Mouse (Mus musculus) MEL (cell line): ENCODE measurements around the gene Rnpep. TPM values are rescaled to one million over a fixed set of nuclear protein-coding genes. Genes with fewer than 3 reads are reported as not detected.
"Not testable (repeated sequence)": the region's sequence is repeated elsewhere in the genome, so short reads cannot be mapped to it uniquely, and the experiment has no call there.

ENCODE experiments used
- DNase-seq: peaks from one replicate; pipeline ENCODE4 v3.0.0; 2011; ENCODE audit warnings: low read depth, low spot score
- H3K27ac ChIP-seq: 2 replicates; pipeline ENCODE4 v1.5.1; 2012; ENCODE audit warnings: low read depth, mild to moderate bottlenecking, control low read depth, low read length, moderate library complexity; ENCODE audit not compliant: control insufficient read depth
- H3K27me3 ChIP-seq, 2 experiments: fragments of 150-350 bp in 1 of 2; sonication (generic) in 1 of 2; 2 replicates each; pipeline ENCODE4 v1.6.1; 2012; ENCODE audit warnings: low read length in 2 of 2, mild to moderate bottlenecking in 2 of 2, improper control_type of control experiment in 1 of 2, moderate library complexity in 1 of 2; ENCODE audit not compliant: insufficient read depth in 2 of 2, control insufficient read depth in 1 of 2
- H3K36me3 ChIP-seq, 2 experiments: 2 replicates each; pipeline ENCODE4 v1.6.1; 2012 to 2014; ENCODE audit warnings: low read length in 2 of 2, improper control_type of control experiment in 1 of 2, inconsistent platforms in 1 of 2, mild to moderate bottlenecking in 1 of 2; ENCODE audit not compliant: insufficient read depth in 2 of 2, control insufficient read depth in 1 of 2
- H3K4me1 ChIP-seq, 2 experiments: fragments of 150-350 bp in 1 of 2; sonication (generic) in 1 of 2; 2 replicates each; pipeline ENCODE4 v1.6.1; 2012; ENCODE audit warnings: low read length in 2 of 2, improper control_type of control experiment in 1 of 2, mild to moderate bottlenecking in 1 of 2; ENCODE audit not compliant: insufficient read depth in 2 of 2, control insufficient read depth in 1 of 2
- H3K4me3 ChIP-seq, 2 experiments: fragments of 150-350 bp in 1 of 2; sonication (generic) in 1 of 2; 2 replicates each; pipeline ENCODE4 v1.5.1; 2012; ENCODE audit warnings: low read depth in 2 of 2, low read length in 2 of 2, mild to moderate bottlenecking in 2 of 2, moderate library complexity in 2 of 2, control low read depth in 1 of 2, improper control_type of control experiment in 1 of 2; ENCODE audit not compliant: control insufficient read depth in 1 of 2, insufficient read depth in 1 of 2
- H3K79me2 ChIP-seq: 2 replicates; pipeline ENCODE4 v1.6.1; 2012; ENCODE audit warnings: mild to moderate bottlenecking, low read length, moderate library complexity; ENCODE audit not compliant: control insufficient read depth, poor library complexity, insufficient read depth
- H3K9ac ChIP-seq: 2 replicates; pipeline ENCODE4 v1.6.1; 2012; ENCODE audit warnings: low read depth, mild to moderate bottlenecking, control low read depth, low read length, moderate library complexity; ENCODE audit not compliant: control insufficient read depth, poor library complexity, severe bottlenecking
- H3K9me3 ChIP-seq: fragments of 150-350 bp; sonication (generic); replicated peaks from 2 replicates; pipeline ENCODE4 v1.6.1; 2012; ENCODE audit warnings: mild to moderate bottlenecking, low read length, improper control_type of control experiment, moderate library complexity; ENCODE audit not compliant: insufficient read depth
- BHLHE40 ChIP-seq: IDR thresholded peaks from 2 replicates; pipeline ENCODE4 v1.6.1; 2012; ENCODE audit warnings: low read depth, mild to moderate bottlenecking, inconsistent platforms, low read length, improper control_type of control experiment, borderline replicate concordance
- CHD1 ChIP-seq: IDR thresholded peaks from 2 replicates; pipeline ENCODE4 v1.6.1; 2012; ENCODE audit warnings: low read depth, mild to moderate bottlenecking, inconsistent platforms, low read length, improper control_type of control experiment
- E2F4 ChIP-seq: IDR thresholded peaks from 2 replicates; pipeline ENCODE4 v1.6.1; 2011; ENCODE audit warnings: low read depth, low read length, improper control_type of control experiment, borderline replicate concordance
- ELF1 ChIP-seq: IDR thresholded peaks from 2 replicates; pipeline ENCODE4 v1.6.1; 2014; ENCODE audit warnings: low read depth, mild to moderate bottlenecking, inconsistent platforms, low read length, improper control_type of control experiment, moderate library complexity
- EP300 ChIP-seq, 2 experiments: IDR thresholded peaks; 2 replicates each; pipeline ENCODE4 v1.6.1; 2011; ENCODE audit warnings: improper control_type of control experiment in 2 of 2, low read length in 2 of 2, low read depth in 1 of 2, mild to moderate bottlenecking in 1 of 2
- ETS1 ChIP-seq: IDR thresholded peaks from 2 replicates; pipeline ENCODE4 v1.6.1; 2012; ENCODE audit warnings: low read depth, mild to moderate bottlenecking, inconsistent platforms, low read length, improper control_type of control experiment, moderate library complexity
- GABPA ChIP-seq: IDR thresholded peaks from 2 replicates; pipeline ENCODE4 v1.6.1; 2012; ENCODE audit warnings: low read depth, mild to moderate bottlenecking, inconsistent platforms, low read length, improper control_type of control experiment, moderate library complexity
- JUND ChIP-seq: IDR thresholded peaks from 2 replicates; pipeline ENCODE4 v1.6.1; 2011; ENCODE audit warnings: low read depth, mild to moderate bottlenecking, improper control_type of control experiment, low read length
- KAT2A ChIP-seq: conservative IDR thresholded peaks from 2 replicates; pipeline ENCODE4 v1.6.1; 2012; ENCODE audit warnings: low read depth, low read length, improper control_type of control experiment, inconsistent platforms
- MAX ChIP-seq: IDR thresholded peaks from 2 replicates; pipeline ENCODE4 v1.6.1; 2011; ENCODE audit warnings: low read length, improper control_type of control experiment
- MEF2A ChIP-seq: IDR thresholded peaks from 2 replicates; pipeline ENCODE4 v1.6.1; 2014; ENCODE audit warnings: low read depth, mild to moderate bottlenecking, inconsistent platforms, low read length, improper control_type of control experiment; ENCODE audit not compliant: poor library complexity, insufficient replicate concordance, severe bottlenecking; ENCODE audit errors: extremely low read depth
- MXI1 ChIP-seq: IDR thresholded peaks from 2 replicates; pipeline ENCODE4 v1.6.1; 2011; ENCODE audit warnings: mild to moderate bottlenecking, low read depth, low read length, improper control_type of control experiment
- MYB ChIP-seq: IDR thresholded peaks from 2 replicates; pipeline ENCODE4 v1.6.1; 2011; ENCODE audit warnings: mild to moderate bottlenecking, low read depth, low read length, improper control_type of control experiment
- NELFE ChIP-seq: IDR thresholded peaks from 2 replicates; pipeline ENCODE4 v1.6.1; 2011; ENCODE audit warnings: low read depth, low read length, improper control_type of control experiment
- NRF1 ChIP-seq: IDR thresholded peaks from 2 replicates; pipeline ENCODE4 v1.6.1; 2014; ENCODE audit warnings: low read depth, mild to moderate bottlenecking, inconsistent platforms, low read length, improper control_type of control experiment, moderate library complexity; ENCODE audit not compliant: poor library complexity, insufficient read depth, severe bottlenecking
- POLR2A ChIP-seq, 2 experiments: IDR thresholded peaks; 2 replicates each; pipeline ENCODE4 v1.6.1; 2011 to 2012; ENCODE audit warnings: low read length in 2 of 2, mild to moderate bottlenecking in 2 of 2, control low read depth in 1 of 2, improper control_type of control experiment in 1 of 2, low read depth in 1 of 2, moderate library complexity in 1 of 2; ENCODE audit not compliant: control insufficient read depth in 1 of 2, insufficient read depth in 1 of 2, poor library complexity in 1 of 2
- POLR2AphosphoS5 ChIP-seq: IDR thresholded peaks from 2 replicates; pipeline ENCODE4 v1.6.1; 2012; ENCODE audit warnings: low read depth, borderline replicate concordance, mild to moderate bottlenecking, inconsistent platforms, low read length, moderate library complexity, mixed read lengths
- SIN3A ChIP-seq: IDR thresholded peaks from 2 replicates; pipeline ENCODE4 v1.6.1; 2012; ENCODE audit warnings: low read length, improper control_type of control experiment, inconsistent platforms
- SMC3 ChIP-seq: IDR thresholded peaks from 2 replicates; pipeline ENCODE4 v1.6.1; 2011; ENCODE audit warnings: low read depth, low read length, improper control_type of control experiment
- TAL1 ChIP-seq: IDR thresholded peaks from 2 replicates; pipeline ENCODE4 v1.6.1; 2012; ENCODE audit warnings: mild to moderate bottlenecking, inconsistent platforms, low read length, moderate library complexity, mixed read lengths
- TBP ChIP-seq: IDR thresholded peaks from 2 replicates; pipeline ENCODE4 v1.8.0; 2011; ENCODE audit warnings: low read depth, low read length, improper control_type of control experiment
- UBTF ChIP-seq: IDR thresholded peaks from 2 replicates; pipeline ENCODE4 v1.6.1; 2012; ENCODE audit warnings: low read depth, mild to moderate bottlenecking, inconsistent platforms, low read length, improper control_type of control experiment, moderate library complexity, borderline replicate concordance; ENCODE audit not compliant: insufficient read depth
- USF2 ChIP-seq, 2 experiments: IDR thresholded peaks; 2 replicates each; pipeline ENCODE4 v1.6.1; 2011 to 2012; ENCODE audit warnings: improper control_type of control experiment in 2 of 2, low read length in 2 of 2, borderline replicate concordance in 1 of 2, inconsistent platforms in 1 of 2, low read depth in 1 of 2, mild to moderate bottlenecking in 1 of 2; ENCODE audit not compliant: insufficient read depth in 1 of 2
- ZC3H11A ChIP-seq: IDR thresholded peaks from 2 replicates; pipeline ENCODE4 v1.6.1; 2012; ENCODE audit warnings: low read depth, mild to moderate bottlenecking, inconsistent platforms, low read length, improper control_type of control experiment
- ZKSCAN1 ChIP-seq: IDR thresholded peaks from 2 replicates; pipeline ENCODE4 v1.6.1; 2012; ENCODE audit warnings: low read depth, mild to moderate bottlenecking, inconsistent platforms, low read length, improper control_type of control experiment, moderate library complexity
- ZMIZ1 ChIP-seq: IDR thresholded peaks from 2 replicates; pipeline ENCODE4 v1.6.1; 2012; ENCODE audit warnings: low read depth, mild to moderate bottlenecking, inconsistent platforms, low read length, improper control_type of control experiment, moderate library complexity
- polyA plus RNA-seq, 2 experiments: library from polyadenylated mRNA; stranded (reverse) in 1 of 2; unstranded in 1 of 2; fragments of >175 nt in 1 of 2; fragments of >200 nt in 1 of 2; gene quantifications; 2 replicates each; pipeline versions ENCODE4 v1.2.1 to v1.2.4; 2012; ENCODE audit warnings: low replicate concordance in 2 of 2, low read depth in 1 of 2; ENCODE audit not compliant: insufficient read length in 2 of 2, insufficient read depth in 1 of 2, missing spikeins in 1 of 2
- total RNA-seq: library from RNA; depleted of rRNA; stranded (reverse); fragments of 300-350 nt; gene quantifications from 2 replicates; pipeline ENCODE4 v1.2.3, GENCODE M21; 2012

Gene Rnpep
- total and polyA plus RNA-seq, 3 experiments = 6.5 to 17.4 TPM; not detected in 1

DNA sequence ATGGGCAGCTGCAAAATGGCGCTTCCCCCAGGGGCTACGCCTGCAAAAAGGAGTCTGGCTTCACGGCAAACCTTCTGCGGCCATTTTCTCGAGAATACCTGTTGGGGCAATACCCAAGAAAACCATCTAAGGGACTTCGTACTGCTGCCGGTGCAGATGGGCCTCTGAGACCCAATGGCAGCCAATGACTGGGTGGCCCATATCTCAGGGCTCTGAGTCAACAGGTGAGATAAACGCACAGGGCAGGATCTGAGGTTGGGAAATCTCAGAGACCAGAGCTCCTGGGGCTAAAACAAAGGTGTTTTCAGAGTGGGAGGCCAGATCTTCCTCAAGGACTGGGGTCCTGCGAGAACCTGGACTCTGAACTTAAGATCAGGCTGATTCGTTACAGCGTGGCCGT is 49.1 kb downstream of the Rnpep start:
- no peak for DNase-seq
- TF ChIP-seq GABPA (no peak), ZC3H11A (no peak), POLR2AphosphoS5 (no peak), E2F4 (no peak), JUND (no peak), CHD1 (no peak), ZMIZ1 (no peak), EP300 (IDR thresholded peaks at IDR 0.05; ENCODE audit: low read depth in 1 of 2, low read length in 2 of 2) (no peak), MAX (no peak), ZKSCAN1 (no peak), USF2 (IDR thresholded peaks at IDR 0.05; ENCODE audit: borderline replicate concordance in 1 of 2, insufficient read depth in 1 of 2, low read depth in 1 of 2, low read length in 2 of 2) (no peak), NRF1 (no peak), POLR2A (IDR thresholded peaks at IDR 0.05; ENCODE audit: control insufficient read depth in 1 of 2, insufficient read depth in 1 of 2, low read depth in 1 of 2, low read length in 2 of 2, poor library complexity in 1 of 2) (no peak), BHLHE40 (no peak), TBP (no peak), TAL1 (no peak), ETS1 (no peak)

DNA sequence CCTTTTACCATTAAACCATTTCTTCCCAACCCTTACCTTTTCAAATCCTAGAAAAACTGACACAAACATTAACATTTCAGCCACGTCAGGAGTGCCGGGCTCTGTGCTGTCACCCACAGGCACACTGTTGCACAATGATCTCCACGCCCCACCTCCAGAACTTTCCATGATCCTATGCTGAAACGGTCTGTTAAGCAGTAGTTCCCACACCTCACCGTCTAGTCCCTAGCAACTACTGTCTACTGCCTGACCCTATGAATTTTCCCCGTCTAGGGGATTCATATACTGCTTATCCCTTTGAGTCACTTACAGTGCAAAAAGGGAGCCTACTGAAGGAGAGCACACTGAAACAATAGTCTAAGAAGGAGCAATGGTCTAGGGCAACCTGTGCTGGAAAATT is 49.9 kb downstream of the Rnpep start:
- DNase-seq = no peak
- TF ChIP-seq USF2 (IDR thresholded peaks at IDR 0.05; ENCODE audit: borderline replicate concordance in 1 of 2, insufficient read depth in 1 of 2, low read depth in 1 of 2, low read length in 2 of 2) (no peak), UBTF (no peak), NRF1 (no peak), BHLHE40 (no peak), ELF1 (no peak), EP300 (IDR thresholded peaks at IDR 0.05; ENCODE audit: low read depth in 1 of 2, low read length in 2 of 2) (no peak), SIN3A (no peak), KAT2A (no peak), NELFE (no peak), ZKSCAN1 (no peak), MYB (no peak), E2F4 (no peak), SMC3 (no peak), MXI1 (no peak), MEF2A (no peak)
- peaks cover 0 to 3% of the 10 kb centered on the region in 2 experiments; a peak in 3 of 4 replicates for H3K27me3 ChIP-seq

More for the DNA sequence above, 49.1 kb downstream of the Rnpep start:
- Histone ChIP-seq H3K9me3 (no peaks in the 10 kb centered on the region), H3K79me2 (no peaks in the 10 kb centered on the region), H3K4me1 (no peaks in the 10 kb centered on the region), H3K36me3 (no peaks in the 10 kb centered on the region), H3K27me3 (no peaks in the 10 kb centered on the region; a peak in 3 of 4 replicates), H3K4me3 (no peak overlapping the region), H3K9ac (no peak overlapping the region), H3K27ac (no peak overlapping the region)

DNA sequence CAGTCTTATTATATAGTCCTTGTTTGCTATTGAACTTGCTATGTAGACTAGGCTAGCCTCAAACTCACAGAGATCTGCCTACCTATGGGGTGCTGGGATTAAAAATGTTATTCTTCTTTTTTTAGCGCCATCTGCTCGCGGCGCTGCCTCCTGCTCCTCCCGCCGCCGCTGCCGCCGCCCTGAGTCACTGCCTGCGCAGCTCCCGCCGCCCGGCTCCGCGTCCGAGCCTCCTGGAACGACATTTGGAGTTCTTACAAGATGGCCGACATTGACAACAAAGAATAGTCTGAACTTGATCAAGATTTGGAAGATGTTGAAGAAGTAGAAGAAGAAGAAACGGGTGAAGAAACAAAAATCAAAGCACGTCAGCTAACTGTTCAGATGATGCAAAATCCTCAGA is 52.0 kb downstream of the Rnpep start:
- H3K9ac ChIP-seq, H3K27ac ChIP-seq, H3K4me1 ChIP-seq, H3K9me3 ChIP-seq, H3K79me2 ChIP-seq, H3K27me3 ChIP-seq, H3K36me3 ChIP-seq, H3K4me3 ChIP-seq, DNase-seq: not testable (repeated sequence)

More for the DNA sequence above, 49.9 kb downstream of the Rnpep start:
- Histone ChIP-seq H3K4me1 (no peaks in the 10 kb centered on the region), H3K27ac (no peak overlapping the region), H3K9ac (no peak overlapping the region), H3K36me3 (no peaks in the 10 kb centered on the region), H3K4me3 (no peak overlapping the region), H3K79me2 (no peaks in the 10 kb centered on the region), H3K9me3 (no peaks in the 10 kb centered on the region)
